Mouse (Mus musculus) heart, embryonic 12.5 days (tissue): ENCODE data around the gene Cnr2. TPM values are rescaled to one million over a fixed set of nuclear protein-coding genes. Genes with fewer than 3 reads are reported as not detected.

ENCODE experiments used
- ATAC-seq: fragments of 200-750 bp; cut with Nextera tagmentation; 2 replicates; pipeline ENCODE4 v1.8.0; 2017; ENCODE audit warnings: moderate TSS enrichment, moderate library complexity; ENCODE audit not compliant: insufficient number of reproducible peaks, low FRiP score
- H3K27ac ChIP-seq: fragments of 300-500 bp; sonication (generic); 2 replicates; pipeline ENCODE4 v1.5.1; 2016; ENCODE audit warnings: mild to moderate bottlenecking, moderate library complexity; ENCODE audit not compliant: poor library complexity, severe bottlenecking
- H3K27me3 ChIP-seq: fragments of 300-500 bp; sonication (generic); replicated peaks from 2 replicates; pipeline ENCODE4 v1.6.1; 2016; ENCODE audit warnings: mild to moderate bottlenecking, moderate library complexity
- H3K36me3 ChIP-seq: fragments of 300-500 bp; sonication (generic); 2 replicates; pipeline ENCODE4 v1.6.1; 2016; ENCODE audit warnings: mild to moderate bottlenecking, moderate library complexity
- H3K4me1 ChIP-seq: fragments of 300-500 bp; sonication (generic); replicated peaks from 2 replicates; pipeline ENCODE4 v1.6.1; 2016; ENCODE audit warnings: mild to moderate bottlenecking
- H3K4me2 ChIP-seq: fragments of 300-500 bp; sonication (generic); 2 replicates; pipeline ENCODE4 v1.6.1; 2016; ENCODE audit warnings: mild to moderate bottlenecking, moderate library complexity
- H3K4me3 ChIP-seq: fragments of 300-500 bp; sonication (generic); 2 replicates; pipeline ENCODE4 v1.5.1; 2016; ENCODE audit warnings: mild to moderate bottlenecking
- H3K9ac ChIP-seq: fragments of 300-500 bp; sonication (generic); 2 replicates; pipeline ENCODE4 v1.6.1; 2016; ENCODE audit warnings: mild to moderate bottlenecking, moderate library complexity
- H3K9me3 ChIP-seq: fragments of 300-500 bp; sonication (generic); replicated peaks from 2 replicates; pipeline ENCODE4 v1.6.1; 2016; ENCODE audit warnings: mild to moderate bottlenecking, moderate library complexity
- WGBS: fragments of 180-500 bp; shearing (Covaris S2); methylation state at CpG from one replicate; pipeline ENCODE4 v1.1.7; 2016; 5-methylcytosine and 5-hydroxymethylcytosine counted together
- polyA plus RNA-seq: library from polyadenylated mRNA; unstranded; fragments of >200 nt; fragmentation: Nextera tagmentation; extraction: Ambion mirVana; gene quantifications from 2 replicates; pipeline ENCODE4 v1.2.1, GENCODE M21; 2016

Gene Cnr2
- polyA plus RNA-seq, 1 experiment from 2014 or later: 0.70 TPM

GRCm38 (mm10) chr4:135906633-135907032, 11.4 kb downstream of the Cnr2 start:
- Histone ChIP-seq H3K36me3 (no peaks in the 10 kb centered on the region), H3K27me3 (0 out of 2 replicates have a peak, but pooled peaks cover 6% of the 10 kb centered on the region), H3K4me3 (no peak overlapping the region), H3K4me1 (peaks cover 10% of the 10 kb centered on the region), H3K9me3 (no peaks in the 10 kb centered on the region; the same call in 1 of the 2 replicates), H3K9ac (no peak overlapping the region), H3K4me2 (no peak overlapping the region), H3K27ac (no peak overlapping the region)
- WGBS: 77% methylated on average over 3 of the region's 3 CpGs
- no peak for ATAC-seq

DNA sequence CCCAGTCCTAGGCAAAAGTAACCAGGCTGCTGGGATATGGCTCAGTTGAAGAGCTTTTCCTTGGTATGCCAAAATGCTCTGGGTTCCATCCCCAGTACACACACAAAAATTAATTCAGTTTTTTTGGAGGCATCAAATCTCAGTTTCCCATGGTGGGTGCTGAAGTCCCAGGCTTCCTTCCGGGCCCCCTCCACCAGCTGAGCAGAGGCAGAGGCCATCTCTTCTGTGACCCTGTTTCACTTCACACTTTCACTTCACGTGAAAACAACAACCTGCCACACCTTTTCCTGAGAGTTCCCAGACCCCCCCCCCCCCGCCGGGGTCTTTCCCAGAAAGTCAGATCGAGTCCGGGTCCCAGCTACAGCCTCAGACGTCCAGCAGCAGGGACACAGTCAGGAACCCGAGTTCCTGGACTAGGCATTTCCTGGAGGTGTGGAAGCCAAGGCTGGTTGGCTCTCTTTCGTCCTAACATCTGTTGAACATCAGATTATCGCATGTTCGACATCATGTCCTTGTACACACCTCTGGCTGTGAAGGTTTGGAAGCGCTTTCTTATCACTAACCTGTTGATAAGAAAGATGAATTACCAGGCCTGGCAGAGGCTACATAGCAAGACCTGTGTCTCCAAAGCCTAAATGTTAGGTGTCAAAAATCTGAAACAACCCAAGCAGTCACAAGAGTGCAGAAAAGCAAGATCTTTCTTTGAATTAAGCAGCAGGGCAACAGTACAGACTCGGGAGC, 14.3 kb downstream of the Cnr2 start:
- 15% methylated on average over 13 of the region's 13 CpGs for WGBS
- Histone ChIP-seq H3K36me3 (no peaks in the 10 kb centered on the region), H3K9ac (no peak overlapping the region), H3K27ac (no peak overlapping the region), H3K9me3 (no peaks in the 10 kb centered on the region; the same call in 1 of the 2 replicates), H3K4me1 (peaks cover 10% of the 10 kb centered on the region), H3K4me3 (no peak overlapping the region), H3K4me2 (peak overlapping the region; percentile 12; the same call in 1 of the 2 replicates), H3K27me3 (no peaks in the 10 kb centered on the region)
- no peak for ATAC-seq

GRCm38 (mm10) chr4:135911531-135911930, 16.3 kb downstream of the Cnr2 start:
- Histone ChIP-seq H3K4me1 (peaks cover 10% of the 10 kb centered on the region), H3K4me2 (no peak overlapping the region), H3K36me3 (no peaks in the 10 kb centered on the region), H3K27ac (no peak overlapping the region), H3K27me3 (no peaks in the 10 kb centered on the region), H3K9ac (no peak overlapping the region), H3K4me3 (no peak overlapping the region), H3K9me3 (no peaks in the 10 kb centered on the region)
- WGBS: 58% methylated on average over 7 of the region's 7 CpGs
- ATAC-seq: peak; percentile 33; the same call in 1 of the 2 replicates

DNA sequence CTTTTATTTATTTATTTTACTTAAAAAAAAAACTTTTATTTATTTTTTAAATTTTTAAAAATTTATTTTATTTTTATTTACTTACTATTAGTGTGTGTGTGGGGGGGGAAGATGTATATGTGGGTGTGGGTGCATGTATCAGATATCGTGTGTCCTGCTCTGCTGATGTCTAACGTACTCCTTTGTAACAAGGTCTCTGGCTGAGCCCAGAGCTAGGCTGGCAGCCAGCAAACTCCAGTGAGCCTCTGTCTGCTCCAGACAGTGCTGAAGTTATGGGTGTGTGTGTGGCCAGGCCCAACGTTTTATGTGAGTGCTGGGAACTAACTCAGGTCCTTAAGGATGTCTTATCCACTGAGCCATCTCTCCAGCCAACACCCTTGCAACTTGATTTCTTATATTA, 17.0 kb downstream of the Cnr2 start:
- Histone ChIP-seq H3K9me3 (no peaks in the 10 kb centered on the region), H3K9ac (no peak overlapping the region), H3K27me3 (no peaks in the 10 kb centered on the region), H3K4me1 (peaks cover 10% of the 10 kb centered on the region), H3K36me3 (no peaks in the 10 kb centered on the region), H3K4me2 (no peak overlapping the region), H3K27ac (no peak overlapping the region), H3K4me3 (no peak overlapping the region)
- no peak for ATAC-seq
- 55% methylated on average over 3 of the region's 3 CpGs for WGBS

DNA sequence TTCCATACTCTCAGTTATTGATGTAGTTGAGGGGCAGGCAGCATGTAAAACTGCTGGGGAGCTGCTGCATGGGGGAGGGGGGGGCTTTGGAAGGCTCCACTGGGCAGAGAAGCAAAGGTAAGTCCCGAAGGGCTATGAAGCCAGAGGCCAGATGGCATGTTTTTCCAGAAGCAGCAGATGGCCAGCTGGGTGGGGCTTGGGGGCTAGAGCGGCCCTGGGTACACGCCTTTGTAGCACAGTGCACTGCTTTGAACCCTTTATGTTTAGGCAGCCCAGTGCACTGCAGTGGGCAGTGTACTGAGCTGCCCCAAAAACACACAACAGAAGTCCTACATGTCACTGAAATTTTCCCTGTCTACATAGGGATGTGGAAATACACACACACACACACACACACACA, 17.6 kb downstream of the Cnr2 start:
- Histone ChIP-seq H3K4me1 (peaks cover 10% of the 10 kb centered on the region), H3K4me2 (no peak overlapping the region), H3K4me3 (no peak overlapping the region), H3K27me3 (no peaks in the 10 kb centered on the region), H3K9me3 (no peaks in the 10 kb centered on the region), H3K27ac (no peak overlapping the region), H3K9ac (no peak overlapping the region), H3K36me3 (no peaks in the 10 kb centered on the region)
- no peak for ATAC-seq
- WGBS: 54% methylated on average over 3 of the region's 3 CpGs

GRCm38 (mm10) chr4:135913433-135913832, 18.2 kb downstream of the Cnr2 start:
- WGBS: 63% methylated on average over 4 of the region's 4 CpGs
- no peaks in the 10 kb centered on the region for H3K36me3 ChIP-seq

DNA sequence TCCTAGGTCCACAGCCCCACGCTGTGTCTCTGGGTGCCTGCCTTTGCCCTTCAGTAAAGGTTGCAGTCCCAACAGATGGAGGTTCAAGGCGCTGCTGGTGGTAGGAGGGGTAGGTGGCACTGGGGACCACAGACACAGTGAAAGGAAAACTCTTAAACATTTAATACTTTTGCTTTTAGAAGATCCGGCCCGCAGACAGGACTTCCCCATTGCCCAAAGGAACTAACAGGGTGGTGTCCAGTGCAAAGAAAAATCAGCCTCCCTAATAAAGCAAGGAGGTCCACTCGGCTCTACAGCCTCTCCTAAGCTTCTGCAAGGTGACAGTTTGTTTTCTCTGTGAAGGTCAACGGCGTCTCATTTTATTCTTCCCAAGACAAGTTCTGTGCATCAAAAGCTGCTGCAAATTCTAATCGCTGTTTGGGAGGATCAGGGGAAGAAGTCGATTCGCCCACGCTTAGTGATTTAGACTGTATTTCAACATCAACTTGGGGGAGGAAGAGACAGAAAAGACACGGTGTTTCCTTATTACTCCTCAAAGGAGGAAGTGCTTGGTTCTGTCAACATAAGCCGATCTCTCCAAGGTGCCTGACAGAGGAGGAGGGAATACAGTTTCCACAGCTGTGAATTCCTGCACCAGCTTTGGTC, 23.6 kb downstream of the Cnr2 start:
- ATAC-seq: no peak
- H3K4me1 ChIP-seq: peaks cover 8% of the 10 kb centered on the region
- H3K27me3 ChIP-seq: no peaks in the 10 kb centered on the region
- H3K4me2 ChIP-seq: no peak overlapping the region
- 80% methylated on average over 13 of the region's 13 CpGs for WGBS
- H3K4me3 ChIP-seq: no peak overlapping the region
- H3K36me3 ChIP-seq: 0 out of 2 replicates have a peak, but pooled peaks cover 3% of the 10 kb centered on the region
- no peak overlapping the region for H3K27ac ChIP-seq
- no peaks in the 10 kb centered on the region for H3K9me3 ChIP-seq
- H3K9ac ChIP-seq: no peak overlapping the region

More at GRCm38 (mm10) chr4:135913433-135913832, 18.2 kb downstream of the Cnr2 start:
- H3K4me2 ChIP-seq: no peak overlapping the region
- no peak overlapping the region for H3K9ac ChIP-seq
- no peak overlapping the region for H3K4me3 ChIP-seq
- ATAC-seq: no peak
- H3K4me1 ChIP-seq: peaks cover 10% of the 10 kb centered on the region
- no peaks in the 10 kb centered on the region for H3K27me3 ChIP-seq
- no peak overlapping the region for H3K27ac ChIP-seq
- no peaks in the 10 kb centered on the region for H3K9me3 ChIP-seq

GRCm38 (mm10) chr4:135919280-135919639, 24.1 kb downstream of the Cnr2 start:
- Histone ChIP-seq H3K36me3 (0 out of 2 replicates have a peak, but pooled peaks cover 3% of the 10 kb centered on the region), H3K4me2 (no peak overlapping the region), H3K9ac (no peak overlapping the region), H3K9me3 (no peaks in the 10 kb centered on the region), H3K4me1 (peaks cover 8% of the 10 kb centered on the region), H3K27me3 (no peaks in the 10 kb centered on the region), H3K4me3 (no peak overlapping the region), H3K27ac (no peak overlapping the region)
- no peak for ATAC-seq
- whole genome bisulfite sequencing: 90% methylated on average over 3 of the region's 3 CpGs

GRCm38 (mm10) chr4:135920304-135921241, 25.4 kb downstream of the Cnr2 start, which contains the start of gene Fuca1:
Gene Fuca1, plus strand, starts transcription at chr4:135920735.
- Histone ChIP-seq H3K4me1 (peaks cover 14% of the 10 kb centered on the region), H3K9me3 (no peaks in the 10 kb centered on the region), H3K4me2 (peak within 1 kb of the TSS; percentile 77), H3K9ac (peak within 1 kb of the TSS; percentile 82), H3K36me3 (0 out of 2 replicates have a peak, but pooled peaks cover 10% of the 10 kb centered on the region), H3K27ac (peak within 1 kb of the TSS; percentile 70), H3K4me3 (peak within 1 kb of the TSS; percentile 77), H3K27me3 (no peaks in the 10 kb centered on the region)
- peak; percentile 92 for ATAC-seq
- WGBS: 2% methylated on average over 60 of the region's 60 CpGs

DNA sequence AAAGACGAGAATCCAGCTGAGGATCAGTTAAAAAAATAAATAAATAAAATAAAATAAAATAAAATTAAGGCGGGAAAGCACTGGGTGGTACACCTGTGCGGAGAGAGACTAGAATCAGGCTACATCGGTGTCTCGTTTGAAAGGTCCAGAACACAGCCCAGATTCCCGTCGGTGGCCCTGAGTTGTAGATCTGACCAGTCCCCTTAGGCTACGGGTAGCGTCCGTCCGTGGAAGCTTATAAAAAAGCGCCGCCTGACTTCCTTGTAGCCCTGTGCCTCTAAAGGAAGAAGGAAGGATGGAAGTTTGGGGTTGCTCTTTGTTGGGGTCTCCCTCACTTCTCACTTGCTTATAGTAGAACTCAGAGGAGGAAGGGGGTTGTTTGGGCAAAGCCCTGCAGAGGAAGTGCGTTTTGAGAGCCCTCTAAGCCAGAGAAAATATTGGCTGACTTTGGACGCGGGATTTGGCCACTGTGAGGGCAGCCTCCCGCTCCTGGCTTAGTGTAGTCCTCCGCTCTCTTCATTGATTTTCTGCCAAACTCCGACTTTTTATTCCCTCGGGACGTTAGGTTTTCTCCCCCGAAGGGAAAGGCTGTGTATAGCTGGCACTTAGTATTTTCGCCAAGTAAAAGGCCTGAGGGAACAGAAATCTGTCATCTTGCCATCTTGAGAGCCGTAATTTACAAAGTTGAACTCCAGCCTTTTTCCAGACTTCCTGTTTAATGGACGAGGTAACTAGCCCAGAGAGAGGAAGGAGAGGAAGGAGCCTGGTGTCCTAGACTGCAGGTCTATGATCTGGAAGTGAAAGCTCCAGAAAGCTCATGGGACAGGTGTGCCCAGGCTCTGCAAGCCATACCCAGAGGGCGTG, 26.3 kb downstream of the Cnr2 start:
- Histone ChIP-seq H3K4me2 (peak overlapping the region; percentile 77), H3K9ac (peak overlapping the region; percentile 82), H3K4me1 (peaks cover 20% of the 10 kb centered on the region), H3K4me3 (peak overlapping the region; percentile 77), H3K9me3 (no peaks in the 10 kb centered on the region), H3K27ac (peak overlapping the region; percentile 70; the same call in 1 of the 2 replicates), H3K36me3 (0 out of 2 replicates have a peak, but pooled peaks cover 13% of the 10 kb centered on the region), H3K27me3 (no peaks in the 10 kb centered on the region)
- 11% methylated on average over 26 of the region's 26 CpGs for WGBS
- no peak for ATAC-seq
